Mouse (Mus musculus): ENCODE data around the gene Tnfaip3.

The Tnfaip3 gene

GRCm38 (mm10) chr10:19014381-19015256, 838 bp downstream of the Tnfaip3 start:
- no peak for DNase-seq

- no peak for DNase-seq
Measured at GRCm38 (mm10) chr10:19013351-19013750, 2.1 kb downstream of the Tnfaip3 start.

GRCm38 (mm10) chr10:19012616-19013015, 2.8 kb downstream of the Tnfaip3 start:
- no peak for DNase-seq

- DNase-seq = no peak
Measured at GRCm38 (mm10) chr10:19011832-19012440, 3.5 kb downstream of the Tnfaip3 start.

GRCm38 (mm10) chr10:19010414-19010813, 5.0 kb downstream of the Tnfaip3 start:
- DNase-seq = no peak

DNA sequence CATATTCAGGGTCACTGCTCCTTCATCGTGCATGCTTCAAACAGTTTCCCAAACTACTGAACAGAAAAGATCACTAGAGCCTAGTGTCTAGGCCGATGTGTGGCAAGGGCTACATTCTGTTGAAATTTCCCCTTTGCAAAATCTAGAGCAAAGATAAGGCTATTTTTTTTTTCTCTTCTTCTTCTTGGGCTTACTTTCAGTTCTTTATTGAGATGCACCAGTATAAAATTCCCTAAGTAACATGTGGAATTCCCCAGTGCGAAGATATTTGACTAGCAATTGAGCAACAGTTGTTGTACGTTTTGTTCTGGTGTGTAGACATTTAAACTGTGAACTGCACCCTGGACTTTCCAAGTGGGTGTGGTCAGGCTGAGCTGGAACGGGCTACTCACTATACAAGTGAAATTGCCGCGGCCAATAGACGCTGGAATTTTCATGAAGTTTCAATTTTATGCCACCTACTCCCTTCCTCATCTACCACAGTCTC, 6.2 kb downstream of the Tnfaip3 start:
- DNase-seq = peak; percentile 66

DNA sequence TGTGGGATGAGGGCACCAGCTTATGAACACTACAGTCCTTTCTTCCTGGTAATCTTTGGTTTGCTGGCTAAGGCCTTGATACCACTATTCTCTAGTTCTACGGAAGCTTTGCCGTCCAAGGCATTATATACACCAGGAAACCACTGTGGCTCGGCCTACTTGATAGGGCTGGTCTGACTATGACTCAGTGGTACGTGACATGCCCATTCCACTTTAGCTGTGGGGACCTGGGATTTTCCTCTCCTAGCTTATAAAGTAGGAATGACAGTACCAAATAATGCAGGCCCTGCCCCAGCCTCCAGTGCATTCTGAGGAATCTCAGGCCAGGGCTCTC, 6.9 kb downstream of the Tnfaip3 start:
- DNase-seq = no peak

GRCm38 (mm10) chr10:19007897-19008606, 7.4 kb downstream of the Tnfaip3 start:
- peak; percentile 25 for DNase-seq

DNA sequence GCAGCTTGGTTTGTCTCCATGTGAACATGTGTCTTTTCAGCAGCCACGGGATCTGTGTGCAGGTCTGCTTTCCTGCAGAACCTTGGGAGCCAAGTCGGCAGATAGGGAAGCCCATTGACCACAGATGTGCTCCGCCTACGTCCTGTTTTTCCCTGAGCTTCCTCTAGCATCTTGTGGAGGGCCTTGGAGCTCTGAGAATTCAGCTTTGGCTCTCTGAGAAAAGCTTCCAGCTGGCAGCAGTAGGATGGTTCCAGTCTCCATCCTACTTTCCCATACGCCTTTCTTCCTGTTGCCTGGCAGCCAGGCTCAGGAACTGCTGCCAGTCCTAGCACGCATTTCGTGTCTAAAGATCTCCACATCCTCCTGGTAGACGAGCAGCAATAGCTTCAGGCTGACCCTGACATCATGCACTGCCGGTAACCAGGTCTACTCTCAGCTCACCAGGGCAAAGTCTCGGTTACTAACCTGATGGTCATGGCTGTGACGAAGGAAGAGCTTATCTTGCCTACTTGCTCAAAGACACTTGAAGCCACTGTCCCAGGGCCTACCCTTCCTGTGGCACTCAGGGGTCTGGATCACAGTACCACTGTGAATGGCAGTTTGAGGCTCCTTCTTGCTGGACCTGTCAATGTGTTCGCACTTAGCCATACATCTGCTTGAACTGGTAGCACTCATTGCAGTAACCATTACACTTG, 13.2 kb downstream of the Tnfaip3 start:
- no peak for DNase-seq

- DNase-seq = no peak
Measured at GRCm38 (mm10) chr10:18999427-18999826, 16.0 kb downstream of the Tnfaip3 start.

DNA sequence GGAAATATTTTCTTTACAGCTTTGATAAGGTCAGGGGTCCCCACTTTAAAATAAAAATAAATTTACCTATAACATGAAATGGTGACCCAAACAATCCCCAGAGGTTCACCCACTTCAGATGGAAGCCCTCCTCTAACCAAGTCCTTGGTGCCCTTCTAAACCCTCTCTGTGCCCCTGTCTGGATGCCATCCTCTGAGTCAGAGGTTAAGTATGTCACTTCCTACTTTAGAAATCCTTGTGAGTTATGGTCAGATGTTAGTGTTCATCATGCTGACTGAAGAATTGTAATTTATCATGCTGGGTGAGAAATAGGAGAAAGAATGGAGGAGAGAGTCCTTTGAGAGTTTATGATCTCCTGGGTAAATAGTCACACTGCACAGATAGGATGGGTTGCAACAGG, 19.1 kb downstream of the Tnfaip3 start:
- no peak for DNase-seq

- peak; percentile 26 for DNase-seq
Measured at GRCm38 (mm10) chr10:18995465-18996261, 19.8 kb downstream of the Tnfaip3 start.

- no peak for DNase-seq
Measured at GRCm38 (mm10) chr10:18992971-18993370, 22.5 kb downstream of the Tnfaip3 start.

DNA sequence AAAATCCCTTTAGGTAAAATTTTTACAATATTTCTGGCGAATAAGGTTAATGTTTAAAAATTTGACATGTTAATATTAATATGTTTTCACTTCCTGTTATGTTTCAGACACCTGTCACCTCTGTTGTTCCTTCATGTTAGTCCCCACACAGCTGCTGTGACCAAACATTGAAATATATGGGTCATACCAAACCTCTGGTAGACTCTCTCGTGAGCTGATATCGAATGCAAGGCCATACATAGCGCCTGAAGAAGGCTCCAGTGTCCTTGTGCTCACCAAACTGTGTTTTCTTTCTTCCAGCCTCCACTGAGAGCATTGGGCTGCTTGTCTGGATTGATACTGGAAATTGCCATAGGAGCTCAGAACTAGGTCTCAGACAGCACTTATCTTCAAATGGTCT, 24.4 kb downstream of the Tnfaip3 start:
- DNase-seq = no peak

GRCm38 (mm10) chr10:18987907-18988199, 27.6 kb downstream of the Tnfaip3 start:
- no peak for DNase-seq

- DNase-seq = no peak
Measured at GRCm38 (mm10) chr10:18987046-18987906, 28.2 kb downstream of the Tnfaip3 start.

DNA sequence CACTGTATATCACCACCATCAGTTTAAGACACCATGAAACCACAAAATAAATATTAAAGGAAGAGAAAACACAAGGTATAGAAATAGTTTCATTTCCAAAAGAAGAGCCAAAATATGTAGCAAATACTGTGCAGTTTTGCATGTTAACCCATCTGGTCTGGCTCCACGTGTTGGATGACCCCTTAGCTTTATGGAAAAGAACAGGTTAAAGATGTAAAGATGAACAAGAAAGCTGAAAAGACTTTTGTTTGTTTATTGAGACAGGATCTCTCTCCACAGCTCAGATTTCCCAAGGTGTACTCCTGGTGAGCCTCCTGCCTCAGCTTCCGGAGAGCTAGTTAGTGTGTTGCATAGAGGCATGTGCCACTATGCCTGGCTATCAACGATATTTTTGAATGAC, 29.9 kb downstream of the Tnfaip3 start:
- DNase-seq = no peak

DNA sequence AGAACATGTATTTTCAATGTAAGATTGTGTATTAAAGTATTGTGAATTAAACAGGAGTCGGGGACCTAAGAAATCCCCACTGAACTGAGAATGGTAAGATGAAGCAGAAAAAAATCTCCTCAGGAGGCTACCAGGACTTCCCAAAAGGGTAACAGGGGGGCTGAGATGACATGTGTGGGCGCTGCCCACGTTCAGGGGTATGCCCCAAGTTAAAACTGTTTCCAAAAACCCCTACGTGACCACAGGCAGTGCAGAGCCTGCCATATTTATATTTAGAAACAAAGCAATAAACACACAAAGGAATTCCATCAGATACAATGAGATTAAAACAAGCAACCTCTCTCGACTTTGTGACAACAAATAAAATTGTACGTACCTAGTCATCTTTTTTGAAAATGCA, 31.9 kb downstream of the Tnfaip3 start:
- no peak for DNase-seq

- DNase-seq = no peak
Measured at GRCm38 (mm10) chr10:18974486-18974885, 41.0 kb downstream of the Tnfaip3 start.

DNA sequence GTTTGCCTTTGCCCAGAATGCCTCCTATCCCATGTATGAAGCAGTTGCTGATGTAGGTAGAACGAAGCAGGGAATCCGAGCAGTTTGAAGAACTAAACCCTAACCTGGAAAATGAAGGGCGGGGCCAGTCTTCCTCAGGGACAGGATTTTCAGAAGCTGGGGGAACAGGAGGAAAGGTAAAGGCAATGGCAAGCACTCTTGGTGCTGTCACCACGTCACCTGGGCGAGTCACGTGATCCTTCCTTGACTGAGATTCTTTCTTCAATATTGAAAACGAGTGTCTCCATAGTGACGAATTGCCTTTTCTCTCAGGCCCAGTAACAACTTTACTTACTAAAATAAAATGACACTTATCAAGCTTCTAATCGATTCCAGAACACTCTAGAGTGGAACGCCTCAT, 48.6 kb downstream of the Tnfaip3 start:
- no peak for DNase-seq

DNA sequence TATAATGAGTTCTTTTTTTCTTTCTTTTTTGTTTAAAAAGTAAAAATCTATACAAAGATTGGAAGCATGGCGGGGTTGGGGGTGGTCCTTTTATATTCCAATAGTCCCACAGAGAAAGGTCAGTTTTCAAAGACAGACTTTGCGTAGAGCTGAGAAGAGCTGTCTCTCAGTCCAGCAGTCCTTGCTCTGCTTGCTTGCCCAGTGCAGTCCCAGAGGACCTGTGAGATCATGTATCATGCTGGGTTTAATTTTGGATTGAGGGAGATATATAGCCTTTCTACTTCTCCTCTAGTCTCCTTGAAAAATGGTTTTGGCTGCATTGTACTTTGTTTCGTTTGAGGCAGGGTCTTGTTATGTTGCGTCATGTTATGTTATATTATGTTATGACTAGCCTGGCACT, 49.9 kb downstream of the Tnfaip3 start:
- no peak for DNase-seq
